Mouse (Mus musculus) lung, postnatal 0 days (tissue): ENCODE measurements at regions not wholly inside any gene's neighbourhood (a gene's known extent, or its start where the extent isn't known, plus 50 kb on each side); places are given as distances from the start of the nearest gene placed in this dataset.

ENCODE experiments used
- CTCF ChIP-seq: IDR thresholded peaks from 2 replicates; pipeline ENCODE4 v1.5.1; 2016; ENCODE audit warnings: antibody characterized with exemption, mild to moderate bottlenecking
- EP300 ChIP-seq: IDR thresholded peaks from 2 replicates; pipeline ENCODE4 v1.6.1; 2016; ENCODE audit warnings: antibody characterized with exemption, mild to moderate bottlenecking, control low read depth

DNA sequence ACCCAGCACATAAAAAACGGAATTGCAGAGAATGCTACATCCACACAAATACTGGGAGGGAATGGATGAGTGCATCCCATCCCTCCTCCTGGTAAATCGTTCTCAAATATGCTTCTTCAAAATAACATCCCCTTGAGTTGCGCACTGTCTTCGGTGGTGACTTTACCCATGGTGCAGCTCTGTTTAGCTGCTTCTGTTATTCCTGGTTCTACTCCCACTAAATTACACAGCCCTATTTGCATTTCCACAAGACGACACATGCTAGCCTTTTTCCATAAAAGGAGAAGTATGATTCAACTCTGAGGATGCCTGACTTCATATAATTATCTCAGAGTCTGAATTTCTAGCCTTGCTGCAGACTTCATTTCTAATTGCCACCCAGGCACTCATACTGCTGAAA lies 65.5 kb upstream of the Ift57 start:
- TF ChIP-seq CTCF = no peak
- no peak for TF ChIP-seq EP300
